In genomic region chr9:49912306-49912705, GRCm38 (mm10) we compare ENCODE assay signal across 23 mouse cellular contexts.
"Had no signal": no experiment of that assay in that cellular context is flagged by ENCODE, and none has a peak within 500 bp of the region (broad histone marks: within the 10 kb centered on the region; RNA-seq: fewer than 3 reads in every experiment).

No protein-coding gene starts in this region.

- H3K4me3 ChIP-seq: lung, embryonic 15.5 days; megakaryocyte, embryonic 14.5 days; midbrain, embryonic 13.5 days; midbrain, embryonic 15.5 days; neural tube, embryonic 13.5 days; neural tube, embryonic 15.5 days; stomach, embryonic 15.5 days had no signal

- H3K4me2 ChIP-seq: lung, embryonic 15.5 days; midbrain, embryonic 11.5 days; midbrain, embryonic 13.5 days; midbrain, embryonic 15.5 days; neural tube, embryonic 13.5 days; neural tube, embryonic 15.5 days; stomach, embryonic 15.5 days had no signal

- H3K27me3 ChIP-seq: lung, embryonic 15.5 days; megakaryocyte, embryonic 14.5 days; midbrain, embryonic 13.5 days; midbrain, embryonic 15.5 days; neural tube, embryonic 13.5 days; neural tube, embryonic 15.5 days; stomach, embryonic 15.5 days had no signal

- H3K9ac ChIP-seq: liver, postnatal 0 days; lung, embryonic 15.5 days; midbrain, embryonic 13.5 days; midbrain, embryonic 15.5 days; neural tube, embryonic 13.5 days; neural tube, embryonic 15.5 days; stomach, embryonic 15.5 days had no signal

- H3K9me3 ChIP-seq: lung, embryonic 15.5 days; midbrain, embryonic 13.5 days; midbrain, embryonic 15.5 days; neural tube, embryonic 13.5 days; neural tube, embryonic 15.5 days; stomach, embryonic 15.5 days had no signal

- H3K36me3 ChIP-seq: lung, embryonic 15.5 days; midbrain, embryonic 13.5 days; midbrain, embryonic 15.5 days; neural tube, embryonic 13.5 days; neural tube, embryonic 15.5 days; stomach, embryonic 15.5 days had no signal

- H3K4me1 ChIP-seq: lung, embryonic 15.5 days; megakaryocyte, embryonic 14.5 days; midbrain, embryonic 13.5 days; midbrain, embryonic 15.5 days; neural tube, embryonic 13.5 days; stomach, embryonic 15.5 days had no signal

- DNase-seq: liver, postnatal 0 days; lung, adult 2 months; lung, postnatal 14 days; lung, postnatal 36 days; retina, postnatal 1 day; right cerebral cortex, adult 18-20 months; right cerebral cortex, postnatal 25 days; right cerebral cortex, postnatal 4 days; spleen, adult 18-20 months; thymus, adult 2 months; thymus, postnatal 25 days; thymus, postnatal 4 days had no signal

- ATAC-seq: liver, postnatal 0 days; lung, postnatal 0 days; midbrain, embryonic 13.5 days; midbrain, embryonic 15.5 days had no signal

- H3K27ac ChIP-seq: lung, embryonic 15.5 days; macrophage; midbrain, embryonic 13.5 days; midbrain, embryonic 15.5 days; neural tube, embryonic 13.5 days; neural tube, embryonic 15.5 days; stomach, embryonic 15.5 days; stomach, postnatal 0 days had no signal
